ENCODE assay signal across 23 mouse cellular contexts in the genomic region with DNA sequence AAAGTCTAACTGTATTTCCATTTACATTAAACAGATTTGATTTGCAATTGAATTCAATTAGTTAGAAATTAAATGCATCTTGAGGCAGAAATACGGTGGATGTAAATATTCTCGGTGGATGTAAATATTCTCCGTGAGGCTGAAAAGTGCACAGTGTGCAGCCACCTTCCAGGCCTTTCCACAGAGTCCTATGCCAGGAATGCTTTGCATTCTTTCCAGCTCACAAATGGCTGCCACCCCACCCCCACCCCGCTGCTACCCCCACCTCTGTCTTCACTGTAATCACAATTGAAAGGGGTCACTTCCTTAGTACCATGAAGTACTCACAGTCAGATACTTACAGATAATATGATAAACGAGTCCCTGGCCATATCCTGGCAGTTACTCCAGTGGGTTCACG.
DNase-seq lines count a peak whose midpoint lies in the region; ATAC-seq and TF ChIP-seq lines count a peak whose summit lies in the region.
"Had no signal": no experiment of that assay in that cellular context is flagged by ENCODE, and none has a peak within 500 bp of the region (broad histone marks: within the 10 kb centered on the region; RNA-seq: fewer than 3 reads in every experiment).

No protein-coding gene starts in this region.

- H3K4me1 ChIP-seq in heart, embryonic 13.5 days: peaks cover 20% of the 10 kb centered on the region
- 0 out of 2 replicates have a peak, but pooled peaks cover 8% of the 10 kb centered on the region for H3K4me1 ChIP-seq in heart, postnatal 0 days (ENCODE audit: control insufficient read depth, insufficient read depth)
- H3K4me1 ChIP-seq in embryonic facial prominence, embryonic 10.5 days: peaks cover 5% of the 10 kb centered on the region
- H3K4me1 ChIP-seq: embryonic facial prominence, embryonic 13.5 days; forebrain, embryonic 13.5 days; hindbrain, embryonic 13.5 days had no signal

- H3K36me3 ChIP-seq in heart, embryonic 13.5 days: no peaks in the 10 kb centered on the region
- no peaks in the 10 kb centered on the region for H3K36me3 ChIP-seq in heart, postnatal 0 days (replicated peaks; ENCODE audit: control insufficient read depth, insufficient read depth, low read length)
- H3K36me3 ChIP-seq in embryonic facial prominence, embryonic 10.5 days (replicated peaks): no peaks in the 10 kb centered on the region
- H3K36me3 ChIP-seq: embryonic facial prominence, embryonic 13.5 days; hindbrain, embryonic 13.5 days had no signal

- peak; percentile 6 for DNase-seq in embryo, embryonic 11 days
- DNase-seq in embryo, embryonic 9.5 days (ENCODE audit: extremely low spot score): no peak
- no peak for DNase-seq in heart, adult 11 months
- DNase-seq in heart, postnatal 0 days (ENCODE audit: low spot score): peak; percentile 8
- DNase-seq in heart, postnatal 4 days: no peak
- peak; percentile 13 for DNase-seq in embryonic facial prominence, embryonic 10.5 days (ENCODE audit: low spot score)
- DNase-seq in ovary, postnatal 14 days (ENCODE audit: low spot score): no peak
- DNase-seq: adrenal gland, adult 8-10 months; adrenal gland, postnatal 36 days; B cell, adult 2 months; cerebellum, adult 2 months; cerebellum, postnatal 10 days; forebrain, postnatal 0 days; gastrocnemius, postnatal 14 days; kidney, adult 11 months; kidney, adult 9 months had no signal

- 21% methylated on average over 6 of the region's 6 CpGs for WGBS in heart, embryonic 13.5 days
- WGBS in heart, postnatal 0 days: 14% methylated on average over 6 of the region's 6 CpGs
- 73% methylated on average over 6 of the region's 6 CpGs for WGBS in embryonic facial prominence, embryonic 10.5 days

- no peak overlapping the region for H3K9ac ChIP-seq in heart, embryonic 13.5 days
- no peak overlapping the region for H3K9ac ChIP-seq in heart, postnatal 0 days (replicated peaks; ENCODE audit: low read depth, low read length)
- H3K9ac ChIP-seq: embryonic facial prominence, embryonic 13.5 days; forebrain, embryonic 13.5 days; forebrain, postnatal 0 days; hindbrain, embryonic 13.5 days had no signal

- H3K4me2 ChIP-seq in heart, embryonic 13.5 days: peak overlapping the region; percentile 20
- no peak overlapping the region for H3K4me2 ChIP-seq in heart, postnatal 0 days (ENCODE audit: low read depth, low read length)
- H3K4me2 ChIP-seq: embryonic facial prominence, embryonic 13.5 days; forebrain, embryonic 13.5 days; hindbrain, embryonic 13.5 days had no signal

- no peak for TF ChIP-seq CTCF in heart, postnatal 0 days (IDR thresholded peaks at IDR 0.05; ENCODE audit: low read depth)

- no peaks in the 10 kb centered on the region for H3K9me3 ChIP-seq in heart, embryonic 13.5 days
- no peaks in the 10 kb centered on the region for H3K9me3 ChIP-seq in heart, postnatal 0 days (replicated peaks; ENCODE audit: control insufficient read depth, low read length)
- no peaks in the 10 kb centered on the region for H3K9me3 ChIP-seq in embryonic facial prominence, embryonic 10.5 days
- H3K9me3 ChIP-seq: embryonic facial prominence, embryonic 13.5 days; forebrain, embryonic 13.5 days; hindbrain, embryonic 13.5 days had no signal

- no peaks in the 10 kb centered on the region for H3K27me3 ChIP-seq in heart, embryonic 13.5 days (replicated peaks)
- H3K27me3 ChIP-seq in heart, postnatal 0 days (ENCODE audit: control insufficient read depth, insufficient read depth, low read length): no peaks in the 10 kb centered on the region
- H3K27me3 ChIP-seq in embryonic facial prominence, embryonic 10.5 days (replicated peaks; ENCODE audit: low read depth, poor library complexity, severe bottlenecking): no peaks in the 10 kb centered on the region
- H3K27me3 ChIP-seq: embryonic facial prominence, embryonic 13.5 days; forebrain, embryonic 13.5 days; hindbrain, embryonic 13.5 days; Patski had no signal

- H3K27ac ChIP-seq in heart, embryonic 13.5 days (replicated peaks): no peak overlapping the region
- no peak overlapping the region for H3K27ac ChIP-seq in heart, postnatal 0 days (ENCODE audit: low read depth)
- H3K27ac ChIP-seq in embryonic facial prominence, embryonic 10.5 days (replicated peaks): no peak overlapping the region
- H3K27ac ChIP-seq: embryonic facial prominence, embryonic 13.5 days; forebrain, embryonic 13.5 days; hindbrain, embryonic 13.5 days; hindbrain, postnatal 0 days had no signal

- H3K4me3 ChIP-seq in heart, embryonic 13.5 days: no peak overlapping the region
- no peak overlapping the region for H3K4me3 ChIP-seq in heart, postnatal 0 days (ENCODE audit: low read depth, low read length)
- no peak overlapping the region for H3K4me3 ChIP-seq in embryonic facial prominence, embryonic 10.5 days
- H3K4me3 ChIP-seq: embryonic facial prominence, embryonic 13.5 days; forebrain, embryonic 13.5 days; hindbrain, embryonic 13.5 days had no signal

- ATAC-seq in heart, embryonic 13.5 days (ENCODE audit: extremely low read depth, insufficient number of reproducible peaks, low FRiP score, low TSS enrichment): peak; percentile 58; the same call in 1 of the 2 replicates
- ATAC-seq in heart, postnatal 0 days (ENCODE audit: insufficient read depth, low read depth): peak; percentile 51
- ATAC-seq: CD4-positive, CD25-positive, alpha-beta regulatory T cell, adult 4 months; forebrain, embryonic 13.5 days; forebrain, postnatal 0 days; hindbrain, postnatal 0 days; Patski had no signal

- TF ChIP-seq EP300 in heart, postnatal 0 days (IDR thresholded peaks at IDR 0.05; ENCODE audit: low read depth): no peak

Comparison
In these comparisons a context has a peak if more than half of its experiments do, and no peak if none do; other contexts are left out.
1. DNase-seq: peak in embryo, embryonic 11 days (single experiment), heart, postnatal 0 days (single experiment) and embryonic facial prominence, embryonic 10.5 days (single experiment); none in embryo, embryonic 9.5 days (single experiment), heart, adult 11 months (single experiment), heart, postnatal 4 days (single experiment) and ovary, postnatal 14 days (single experiment).